Mouse (Mus musculus): Measurements from ENCODE around the gene Gbx2. TPM values are rescaled to one million over a fixed set of nuclear protein-coding genes. Genes with fewer than 3 reads are reported as not detected.

The Gbx2 gene
- polyA plus RNA-seq (2016; fragmentation: Nextera tagmentation; extraction: Ambion mirVana), result 8.7 and 11.1 TPM in 2 replicates

DNA sequence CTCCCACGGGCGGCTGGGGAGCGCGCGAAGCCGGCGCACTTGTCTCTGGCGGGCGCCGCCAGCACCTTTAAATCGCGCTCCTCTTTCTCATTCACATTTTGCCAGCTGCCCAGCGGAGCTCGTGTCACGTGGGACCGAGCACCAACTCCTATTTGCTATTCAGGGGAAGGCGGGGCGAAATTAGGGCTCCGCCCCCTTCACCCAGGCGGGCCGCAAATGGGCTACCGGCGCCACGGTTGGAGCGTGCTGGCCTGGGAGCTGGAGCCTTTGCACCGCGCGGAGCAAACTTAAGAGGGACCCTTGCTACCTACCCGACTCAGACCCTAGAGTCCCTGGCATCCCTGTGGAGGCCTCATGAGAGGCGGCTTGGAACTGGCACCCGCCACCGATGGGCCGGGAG, at the start of gene Gbx2:
Gene Gbx2, minus strand, starts transcription at position 60 of the 400 bp plus-strand sequence.
- Histone ChIP-seq H3K4me1 (peaks cover 88% of the 10 kb centered on the region), H3K9me3 (no peaks in the 10 kb centered on the region), H3K4me3 (peak within 1 kb of the TSS; percentile 63), H3K27me3 (replicated peaks; ENCODE audit: low read depth, poor library complexity, severe bottlenecking) (peaks cover 100% of the 10 kb centered on the region), H3K36me3 (replicated peaks) (no peaks in the 10 kb centered on the region), H3K27ac (replicated peaks) (peak within 1 kb of the TSS; percentile 82)
- under 1% methylated on average over 33 of the region's 33 CpGs for WGBS
- DNase-seq (ENCODE audit: low spot score), result peak; percentile 92

DNA sequence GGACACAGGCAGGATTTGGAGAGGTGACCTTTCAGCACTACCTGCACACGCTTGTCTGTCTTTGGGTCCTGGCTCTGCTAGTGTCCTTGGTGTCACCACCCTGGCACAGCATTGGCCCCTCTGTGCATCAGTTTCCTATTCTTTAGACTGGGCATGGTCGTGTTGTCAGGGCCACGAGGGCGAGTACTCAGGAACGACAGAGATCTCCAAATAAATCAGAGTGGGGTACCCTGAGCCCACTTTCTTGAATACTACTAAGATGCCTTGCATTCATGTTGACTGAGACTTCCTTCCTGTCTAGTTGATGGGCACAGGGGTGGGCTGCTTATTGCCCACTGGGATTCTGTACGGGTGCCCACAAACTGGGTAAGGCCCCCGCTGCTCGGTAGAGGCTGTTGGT, 46.3 kb upstream of the Gbx2 start:
- Histone ChIP-seq H3K4me1 (no peaks in the 10 kb centered on the region), H3K36me3 (replicated peaks) (no peaks in the 10 kb centered on the region), H3K27ac (replicated peaks) (no peak overlapping the region), H3K4me3 (no peak overlapping the region), H3K9me3 (no peaks in the 10 kb centered on the region), H3K27me3 (replicated peaks; ENCODE audit: low read depth, poor library complexity, severe bottlenecking) (peaks cover 14% of the 10 kb centered on the region)
- DNase-seq (ENCODE audit: low spot score), result no peak
- WGBS, result 89% methylated on average over 8 of the region's 8 CpGs

DNA sequence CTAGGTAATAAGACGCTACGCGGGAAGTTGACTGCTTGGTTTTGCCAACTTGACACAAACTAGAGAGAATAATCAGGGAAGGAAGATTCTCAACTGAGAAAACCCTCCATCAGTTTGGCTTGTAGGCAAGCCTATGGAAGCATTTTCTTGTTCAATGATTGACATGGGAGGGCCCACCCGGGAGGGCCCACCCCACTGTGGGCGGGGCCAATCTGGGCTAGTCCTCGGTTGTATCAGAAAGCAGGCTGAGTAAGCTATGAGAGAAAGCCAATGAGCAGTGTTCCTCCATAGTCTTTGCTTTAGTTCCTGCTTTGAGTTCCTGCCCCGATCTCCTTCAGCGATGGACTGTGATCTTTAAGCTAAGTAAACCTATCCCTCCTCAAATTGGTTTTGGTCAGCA, 45.4 kb upstream of the Gbx2 start:
- WGBS, result 79% methylated on average over 8 of the region's 8 CpGs
- DNase-seq (ENCODE audit: low spot score), result no peak

DNA sequence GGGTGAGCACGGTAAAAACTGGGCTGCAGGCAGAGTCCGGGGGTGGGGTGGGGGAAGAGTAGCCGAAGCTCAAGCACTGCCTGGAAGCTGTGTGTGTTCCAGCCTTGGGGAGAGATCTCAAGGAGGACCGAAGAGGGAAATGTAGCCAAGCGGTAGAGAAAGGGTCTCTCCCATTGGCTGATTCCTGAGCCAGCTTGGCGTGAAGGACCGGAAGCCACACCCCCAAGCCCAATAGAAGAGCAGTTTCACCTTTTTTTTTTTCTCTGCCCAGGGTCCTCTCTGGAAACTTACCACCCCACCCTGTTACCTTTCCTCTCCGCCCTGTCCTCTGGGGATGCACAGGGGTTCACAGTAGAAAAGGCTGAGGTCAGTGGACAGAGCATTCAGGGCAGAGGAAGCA, 43.6 kb upstream of the Gbx2 start:
- 79% methylated on average over 8 of the region's 8 CpGs for WGBS
- Histone ChIP-seq H3K9me3 (no peaks in the 10 kb centered on the region), H3K27me3 (replicated peaks; ENCODE audit: low read depth, poor library complexity, severe bottlenecking) (peaks cover 41% of the 10 kb centered on the region), H3K4me3 (no peak overlapping the region), H3K4me1 (0 out of 2 replicates have a peak, but pooled peaks cover 4% of the 10 kb centered on the region), H3K27ac (replicated peaks) (no peak overlapping the region), H3K36me3 (replicated peaks) (no peaks in the 10 kb centered on the region)
- DNase-seq (ENCODE audit: low spot score), result no peak

More for the DNA sequence above, 45.4 kb upstream of the Gbx2 start:
- no peak overlapping the region for H3K27ac ChIP-seq (replicated peaks)
- H3K4me1 ChIP-seq, result 0 out of 2 replicates have a peak, but pooled peaks cover 4% of the 10 kb centered on the region
- no peaks in the 10 kb centered on the region for H3K9me3 ChIP-seq
- H3K27me3 ChIP-seq (replicated peaks; ENCODE audit: low read depth, poor library complexity, severe bottlenecking), result peaks cover 22% of the 10 kb centered on the region
- no peaks in the 10 kb centered on the region for H3K36me3 ChIP-seq (replicated peaks)
- no peak overlapping the region for H3K4me3 ChIP-seq

DNA sequence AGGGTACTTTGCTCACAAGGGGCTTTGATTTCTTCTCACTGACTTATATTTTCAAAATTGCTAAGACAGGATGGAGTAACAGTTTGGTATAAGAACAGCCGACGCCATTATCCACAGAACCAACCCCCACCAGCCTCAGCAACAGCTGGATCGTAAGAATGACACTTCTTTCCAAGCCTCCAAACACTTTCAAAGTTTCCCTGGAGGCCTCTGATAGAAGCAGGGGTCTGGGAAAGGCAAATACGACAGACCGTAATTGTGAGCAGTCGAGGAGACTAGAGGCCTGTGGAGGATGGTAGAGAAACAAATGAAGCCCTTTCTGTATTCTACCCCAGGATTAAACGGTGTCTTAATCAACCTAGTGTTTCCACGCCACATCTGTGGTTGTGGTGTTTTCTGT, 40.9 kb upstream of the Gbx2 start:
- WGBS, result 49% methylated on average over 8 of the region's 8 CpGs
- no peak overlapping the region for H3K27ac ChIP-seq (replicated peaks)
- no peaks in the 10 kb centered on the region for H3K36me3 ChIP-seq (replicated peaks)
- H3K9me3 ChIP-seq, result no peaks in the 10 kb centered on the region
- H3K4me1 ChIP-seq, result peaks cover 20% of the 10 kb centered on the region
- H3K27me3 ChIP-seq (replicated peaks; ENCODE audit: low read depth, poor library complexity, severe bottlenecking), result peaks cover 68% of the 10 kb centered on the region
- no peak for DNase-seq (ENCODE audit: low spot score)
- H3K4me3 ChIP-seq, result no peak overlapping the region

DNA sequence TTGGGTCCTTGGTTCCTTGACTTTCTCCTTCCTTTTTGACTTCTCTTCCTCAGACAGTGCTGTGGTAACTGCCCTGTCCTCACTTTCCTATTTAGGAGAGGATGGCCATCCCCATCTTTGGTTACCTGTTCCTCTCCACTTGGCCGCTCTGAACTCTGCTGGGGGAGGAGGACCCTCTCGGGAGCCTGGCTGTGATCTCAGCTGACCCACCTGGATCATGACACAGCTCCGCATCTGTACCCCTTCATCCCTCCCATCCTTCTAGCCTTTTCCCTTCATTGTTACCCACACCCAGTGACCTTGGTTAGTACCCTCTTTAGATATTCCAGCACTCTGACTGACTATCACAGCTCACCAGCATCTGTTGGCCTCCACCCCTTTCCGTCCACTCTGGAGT, 38.7 kb upstream of the Gbx2 start:
- no peak for DNase-seq (ENCODE audit: low spot score)
- H3K27me3 ChIP-seq (replicated peaks; ENCODE audit: low read depth, poor library complexity, severe bottlenecking), result peaks cover 87% of the 10 kb centered on the region
- peaks cover 20% of the 10 kb centered on the region for H3K4me1 ChIP-seq
- 87% methylated on average over 4 of the region's 4 CpGs for WGBS
- no peak overlapping the region for H3K4me3 ChIP-seq
- H3K9me3 ChIP-seq, result no peaks in the 10 kb centered on the region
- no peaks in the 10 kb centered on the region for H3K36me3 ChIP-seq (replicated peaks)
- H3K27ac ChIP-seq (replicated peaks), result no peak overlapping the region

DNA sequence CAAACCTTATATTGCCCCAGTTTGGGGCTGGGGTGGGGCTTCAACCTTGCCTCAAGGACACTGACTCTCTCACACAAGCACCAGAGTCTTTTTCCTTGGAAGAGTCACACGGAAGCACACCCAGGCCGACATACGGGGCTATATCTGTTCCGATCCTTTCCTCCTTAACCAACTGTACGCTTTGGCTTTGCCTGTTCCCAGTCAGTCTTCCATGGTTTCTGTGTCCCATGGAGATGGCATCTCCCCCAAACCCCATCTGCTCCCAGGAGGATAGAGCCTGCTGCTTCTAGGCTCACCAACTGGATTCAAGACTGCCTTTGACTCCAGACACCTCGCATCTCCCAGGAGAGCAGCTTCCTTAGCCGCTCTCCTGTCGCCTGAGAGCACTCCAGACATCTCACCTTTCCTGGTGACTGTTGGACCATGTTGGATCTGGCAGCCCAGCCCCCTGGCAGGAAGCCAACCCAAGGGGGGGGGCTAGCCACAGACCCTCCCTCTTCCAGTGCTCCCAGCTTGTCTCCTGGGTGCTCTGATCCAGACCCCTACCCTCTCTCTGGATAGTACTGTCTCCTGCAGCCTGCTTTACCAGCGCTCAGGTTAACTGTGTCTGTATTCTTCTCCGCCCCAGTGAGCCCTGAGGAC, 38.2 kb upstream of the Gbx2 start:
- H3K27me3 ChIP-seq (replicated peaks; ENCODE audit: low read depth, poor library complexity, severe bottlenecking), result peaks cover 92% of the 10 kb centered on the region
- no peaks in the 10 kb centered on the region for H3K9me3 ChIP-seq
- H3K36me3 ChIP-seq (replicated peaks), result no peaks in the 10 kb centered on the region
- WGBS, result 57% methylated on average over 10 of the region's 10 CpGs
- peaks cover 25% of the 10 kb centered on the region for H3K4me1 ChIP-seq
- no peak for DNase-seq (ENCODE audit: low spot score)
- H3K27ac ChIP-seq (replicated peaks), result no peak overlapping the region
- peak overlapping the region; percentile 74 for H3K4me3 ChIP-seq

DNA sequence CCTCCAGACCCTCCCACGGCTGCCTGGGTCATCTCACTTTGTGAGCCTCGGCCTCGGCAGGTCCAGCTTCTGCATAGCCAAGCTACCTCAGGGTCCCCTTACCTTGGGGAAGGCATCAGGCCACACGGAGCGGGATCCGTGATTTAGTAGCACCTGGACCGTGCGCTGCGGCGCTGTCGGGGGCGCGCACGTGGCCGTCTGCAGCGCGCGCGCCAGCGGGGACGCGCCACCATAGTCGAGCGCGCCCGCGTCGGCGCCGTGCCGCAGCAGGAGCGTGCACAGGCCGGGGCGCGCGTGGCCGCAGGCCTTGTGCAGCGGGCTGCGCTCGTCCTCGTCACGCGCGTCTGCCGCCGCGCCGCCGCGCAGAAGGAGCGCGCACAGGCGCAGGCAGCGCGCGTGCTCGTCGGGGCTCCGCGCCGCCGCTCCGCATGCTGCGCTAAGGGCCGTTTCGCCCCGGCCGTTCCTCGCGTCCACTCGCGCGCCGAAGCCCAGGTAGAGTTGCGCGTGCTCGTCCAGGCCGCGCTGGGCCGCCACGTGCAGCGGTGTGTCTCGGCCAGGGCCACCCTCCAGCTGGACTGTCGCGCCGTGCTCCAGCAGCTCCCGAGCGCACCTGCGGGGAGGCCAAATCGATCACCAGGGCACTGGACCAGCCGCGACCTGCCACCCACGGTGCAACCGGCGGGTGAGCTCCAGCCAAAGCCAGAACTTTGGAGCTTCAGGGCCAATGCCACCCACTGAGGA, 37.3 kb upstream of the Gbx2 start:
- H3K27ac ChIP-seq (replicated peaks), result peak overlapping the region; percentile 67
- peak overlapping the region; percentile 74 for H3K4me3 ChIP-seq
- H3K4me1 ChIP-seq, result peaks cover 25% of the 10 kb centered on the region
- peak; percentile 55 for DNase-seq (ENCODE audit: low spot score)
- H3K36me3 ChIP-seq (replicated peaks), result no peaks in the 10 kb centered on the region
- H3K27me3 ChIP-seq (replicated peaks; ENCODE audit: low read depth, poor library complexity, severe bottlenecking), result peaks cover 96% of the 10 kb centered on the region
- under 1% methylated on average over 95 of the region's 95 CpGs for WGBS
- no peaks in the 10 kb centered on the region for H3K9me3 ChIP-seq

DNA sequence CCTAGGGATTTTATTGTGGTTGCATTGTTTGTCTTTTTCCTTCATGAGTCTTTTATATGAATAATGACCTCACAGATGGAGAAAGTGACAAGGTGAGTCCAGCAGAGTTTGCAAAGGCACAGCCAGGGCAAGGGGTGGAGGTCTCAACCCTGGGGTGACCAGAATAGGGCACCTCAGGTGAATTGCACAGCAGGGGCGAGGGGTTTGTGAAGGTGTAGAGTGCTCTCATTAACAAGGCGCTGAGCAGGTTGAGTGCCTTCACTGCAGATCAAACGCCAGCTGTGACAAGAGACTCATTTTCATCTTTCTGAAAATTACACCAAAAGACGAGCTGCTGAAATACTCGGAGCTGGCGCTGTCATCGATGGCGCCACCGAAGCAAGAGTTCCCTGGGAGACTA, 36.6 kb upstream of the Gbx2 start:
- Histone ChIP-seq H3K4me1 (peaks cover 29% of the 10 kb centered on the region), H3K4me3 (peak overlapping the region; percentile 74), H3K27ac (replicated peaks) (no peak overlapping the region), H3K36me3 (replicated peaks) (no peaks in the 10 kb centered on the region), H3K9me3 (no peaks in the 10 kb centered on the region), H3K27me3 (replicated peaks; ENCODE audit: low read depth, poor library complexity, severe bottlenecking) (peaks cover 98% of the 10 kb centered on the region)
- 20% methylated on average over 9 of the region's 9 CpGs for WGBS
- DNase-seq (ENCODE audit: low spot score), result no peak

DNA sequence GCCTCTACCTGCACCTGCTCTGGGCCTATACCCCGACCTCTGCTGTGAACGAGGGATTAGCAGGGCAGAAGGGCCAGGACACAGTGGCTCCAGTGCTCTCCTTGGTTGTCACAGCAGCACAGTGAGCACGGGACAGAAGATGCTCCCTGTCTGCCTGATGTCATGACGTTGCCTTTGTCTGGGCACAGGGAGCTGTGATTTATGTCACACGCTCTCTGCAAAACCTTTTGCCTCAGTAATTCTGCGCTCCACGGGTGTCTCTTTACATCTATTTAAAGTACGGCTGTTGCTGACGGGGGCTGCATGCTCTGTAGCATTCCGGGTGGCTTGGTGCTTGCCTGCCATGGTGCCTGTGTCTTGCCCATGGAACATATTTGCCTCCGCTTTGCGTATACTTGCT, 33.4 kb upstream of the Gbx2 start:
- DNase-seq (ENCODE audit: low spot score), result no peak
- H3K4me3 ChIP-seq, result no peak overlapping the region

DNA sequence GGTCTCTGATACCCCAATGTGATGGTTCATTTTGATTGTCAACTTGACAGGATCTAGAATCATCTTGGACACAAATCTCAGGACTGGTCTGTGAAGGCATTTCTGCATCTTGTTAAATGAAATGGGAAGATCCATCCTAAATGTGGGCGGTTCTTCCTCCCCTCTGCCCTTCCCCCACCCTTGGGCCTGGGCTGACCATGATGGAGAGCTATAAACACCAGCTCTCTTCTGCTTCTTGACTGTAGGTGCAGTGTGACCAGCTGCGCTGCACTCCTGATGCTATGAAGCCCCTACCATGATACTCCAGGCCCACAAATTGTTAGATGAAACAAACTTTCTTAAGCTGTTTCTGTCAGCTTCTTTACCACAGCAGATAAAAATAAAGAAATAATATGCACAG, 32.3 kb upstream of the Gbx2 start:
- no peaks in the 10 kb centered on the region for H3K9me3 ChIP-seq
- peaks cover 97% of the 10 kb centered on the region for H3K27me3 ChIP-seq (replicated peaks; ENCODE audit: low read depth, poor library complexity, severe bottlenecking)
- no peaks in the 10 kb centered on the region for H3K36me3 ChIP-seq (replicated peaks)
- no peak overlapping the region for H3K4me3 ChIP-seq
- H3K4me1 ChIP-seq, result peaks cover 32% of the 10 kb centered on the region
- no peak for DNase-seq (ENCODE audit: low spot score)
- H3K27ac ChIP-seq (replicated peaks), result no peak overlapping the region
- 87% methylated on average over 2 of the region's 2 CpGs for WGBS

More for the DNA sequence above, 33.4 kb upstream of the Gbx2 start:
- no peaks in the 10 kb centered on the region for H3K9me3 ChIP-seq
- H3K4me1 ChIP-seq, result peaks cover 39% of the 10 kb centered on the region
- H3K27me3 ChIP-seq (replicated peaks; ENCODE audit: low read depth, poor library complexity, severe bottlenecking), result peaks cover 98% of the 10 kb centered on the region
- H3K36me3 ChIP-seq (replicated peaks), result no peaks in the 10 kb centered on the region
- 69% methylated on average over 12 of the region's 12 CpGs for WGBS
- H3K27ac ChIP-seq (replicated peaks), result no peak overlapping the region

DNA sequence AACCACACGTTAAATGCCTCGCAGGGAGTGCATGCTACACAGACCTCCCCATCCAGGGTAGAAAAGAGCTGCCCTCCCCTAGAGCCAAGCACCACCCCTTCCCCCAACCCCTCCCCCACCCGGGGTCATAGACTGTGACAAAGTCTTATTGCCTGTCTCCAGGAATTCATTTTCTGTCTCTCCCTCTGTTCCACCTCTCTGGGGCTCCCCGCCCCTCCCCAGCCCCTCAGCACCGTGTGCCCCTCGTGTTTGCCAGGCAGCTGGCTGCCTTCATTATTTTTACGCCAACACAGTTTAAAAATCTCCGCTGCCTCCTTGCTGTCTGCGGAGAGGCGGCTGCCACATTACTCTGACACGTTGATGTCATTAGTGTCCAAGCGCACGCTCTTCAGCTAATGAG, 31.1 kb upstream of the Gbx2 start:
- Histone ChIP-seq H3K4me3 (peak overlapping the region; percentile 27), H3K9me3 (no peaks in the 10 kb centered on the region), H3K27me3 (replicated peaks; ENCODE audit: low read depth, poor library complexity, severe bottlenecking) (peaks cover 85% of the 10 kb centered on the region), H3K4me1 (peaks cover 23% of the 10 kb centered on the region), H3K27ac (replicated peaks) (no peak overlapping the region), H3K36me3 (replicated peaks) (no peaks in the 10 kb centered on the region)
- WGBS, result 9% methylated on average over 13 of the region's 13 CpGs
- DNase-seq (ENCODE audit: low spot score), result peak; percentile 43

DNA sequence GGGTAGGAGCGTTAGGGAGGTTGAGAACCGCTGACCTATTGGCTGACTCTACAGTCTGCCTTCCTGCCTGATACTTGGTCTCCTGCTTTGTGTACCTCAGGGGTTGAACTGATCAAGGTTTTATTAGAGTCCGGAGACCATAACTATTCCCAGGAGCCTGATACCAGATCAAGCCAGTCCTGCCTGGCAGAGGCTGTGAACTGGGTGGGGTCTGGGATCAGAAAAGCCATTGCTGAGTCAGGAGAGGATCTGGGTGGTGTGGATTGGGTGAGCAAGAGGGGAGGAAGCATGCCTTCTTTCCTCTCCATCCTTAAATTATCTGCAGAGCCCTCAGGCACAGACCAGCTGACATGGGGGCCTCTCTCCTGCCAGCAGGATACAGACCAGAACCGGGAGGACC, 28.4 kb upstream of the Gbx2 start:
- Histone ChIP-seq H3K27ac (replicated peaks) (no peak overlapping the region), H3K4me1 (peaks cover 20% of the 10 kb centered on the region), H3K36me3 (replicated peaks) (no peaks in the 10 kb centered on the region), H3K4me3 (no peak overlapping the region), H3K9me3 (no peaks in the 10 kb centered on the region), H3K27me3 (replicated peaks; ENCODE audit: low read depth, poor library complexity, severe bottlenecking) (peaks cover 63% of the 10 kb centered on the region)
- WGBS, result 73% methylated on average over 4 of the region's 4 CpGs
- DNase-seq (ENCODE audit: low spot score), result no peak

Measured in embryonic facial prominence, embryonic 10.5 days (tissue).